Mouse (Mus musculus): ENCODE data around the gene Mtcp1.

Gene Mtcp1
- long read RNA-seq, experiment 1, partial matches to known transcripts = 0 of 4 reads
- long read RNA-seq, experiment 1, other reads (novel, unspliced or antisense) = 3 of 4 reads
- long read RNA-seq, experiment 2, partial matches to known transcripts = 0 of 3 reads
- long read RNA-seq, experiment 2, other reads (novel, unspliced or antisense) = 3 of 3 reads

- intact Hi-C loops (cut with DNase I) = no loop called here
Measured at GRCm38 (mm10) chrX:75415936-75416785, at the start of gene Mtcp1, which contains the start of the genes Cmc4 and Brcc3. TSS of gene Mtcp1 (minus strand) at chrX:75416588. TSS of gene Cmc4 (minus strand) at chrX:75416584. TSS of gene Brcc3 (plus strand) at chrX:75416628.

GRCm38 (mm10) chrX:75454597-75454996 is 38.2 kb upstream of the Mtcp1 start:
- intact Hi-C loops (cut with DNase I) = no loop called here

GRCm38 (mm10) chrX:75409711-75410110 is 6.7 kb downstream of the Mtcp1 start:
- intact Hi-C loops (cut with DNase I) = no loop called here

DNA sequence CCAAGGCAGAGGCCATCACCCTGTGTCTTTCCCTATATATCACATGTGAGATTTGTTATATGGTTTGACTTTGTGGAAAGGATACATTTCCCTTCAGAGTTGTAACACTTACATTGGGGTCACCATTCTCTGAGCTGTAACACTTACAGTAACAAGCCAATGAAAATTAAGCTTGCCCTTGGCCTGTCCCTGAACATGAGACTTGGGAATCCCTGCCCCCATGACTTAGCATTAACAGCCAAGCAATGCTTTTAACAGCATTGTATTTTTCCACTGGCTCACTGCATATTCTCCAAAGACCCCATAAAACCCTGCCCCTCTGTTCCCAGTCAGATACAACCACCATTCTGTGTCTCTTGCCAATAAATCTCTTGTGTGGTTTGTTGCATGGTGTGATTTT is 13.0 kb downstream of the Mtcp1 start:
- intact Hi-C loops (cut with DNase I) = loop anchor here (2.0 kb wide), 1 partner anchor 17 kb away; no protein-coding TSS in a partner anchor

- intact Hi-C loops (cut with DNase I) = loop anchor here (2.0 kb wide), 1 partner anchor 16 kb away; no protein-coding TSS in a partner anchor
Measured at GRCm38 (mm10) chrX:75402668-75403067, 13.7 kb downstream of the Mtcp1 start.

DNA sequence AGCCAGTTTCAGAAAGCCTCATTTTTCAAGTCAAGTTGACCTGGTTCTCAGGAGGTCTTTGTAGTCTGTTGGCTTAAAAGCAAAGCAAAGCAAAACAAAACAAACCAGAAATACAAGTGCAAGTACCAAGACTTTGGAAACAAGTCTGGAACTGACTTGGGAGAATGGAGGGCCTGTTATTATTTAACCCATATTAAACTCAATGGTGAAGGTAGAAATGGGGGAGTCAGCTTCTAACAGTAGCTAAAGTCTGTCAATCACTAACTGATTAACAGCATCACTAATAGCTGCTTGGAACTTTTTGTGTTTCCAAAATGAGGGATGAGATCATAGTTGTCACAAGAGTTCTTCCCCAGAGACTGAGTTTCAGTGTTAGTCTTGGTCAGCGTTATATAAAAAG is 16.9 kb downstream of the Mtcp1 start:
- intact Hi-C loops (cut with DNase I) = no loop called here

DNA sequence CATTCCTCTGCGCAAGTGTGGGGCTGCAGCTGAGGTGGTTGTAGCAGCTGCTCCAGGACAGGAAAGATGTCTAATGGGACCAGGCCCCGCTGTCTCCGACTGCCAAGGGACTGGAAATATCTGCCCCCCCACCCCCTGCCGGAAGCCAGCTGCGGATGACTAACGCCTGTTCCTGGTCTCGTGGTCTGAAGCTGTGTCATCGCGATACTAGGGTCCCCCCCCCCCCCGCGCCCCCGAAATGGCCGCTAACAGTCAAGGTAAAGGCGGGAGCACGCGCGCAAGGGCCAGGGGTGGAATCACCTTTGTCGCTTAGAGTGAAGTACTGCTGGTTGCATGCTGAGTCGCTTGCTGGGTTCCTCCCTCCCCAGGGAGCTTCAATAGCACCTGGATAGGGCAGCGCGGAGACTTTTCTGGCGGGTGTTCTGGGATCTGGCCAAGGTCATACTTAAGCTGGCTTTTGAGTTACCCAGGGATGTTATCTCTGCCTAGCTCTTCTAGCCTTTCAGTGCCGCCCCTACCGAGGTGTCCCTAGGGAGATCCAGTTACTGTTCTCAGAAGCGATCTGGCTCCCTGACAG is 34.1 kb downstream of the Mtcp1 start, which contains the start of the genes Fundc2 and F8:
Gene Fundc2, plus strand, starts transcription at position 205 of the 577 bp plus-strand sequence.
Gene F8, minus strand, starts transcription at position 421 of the 577 bp plus-strand sequence.
- intact Hi-C loops (cut with DNase I) = no loop called here

DNA sequence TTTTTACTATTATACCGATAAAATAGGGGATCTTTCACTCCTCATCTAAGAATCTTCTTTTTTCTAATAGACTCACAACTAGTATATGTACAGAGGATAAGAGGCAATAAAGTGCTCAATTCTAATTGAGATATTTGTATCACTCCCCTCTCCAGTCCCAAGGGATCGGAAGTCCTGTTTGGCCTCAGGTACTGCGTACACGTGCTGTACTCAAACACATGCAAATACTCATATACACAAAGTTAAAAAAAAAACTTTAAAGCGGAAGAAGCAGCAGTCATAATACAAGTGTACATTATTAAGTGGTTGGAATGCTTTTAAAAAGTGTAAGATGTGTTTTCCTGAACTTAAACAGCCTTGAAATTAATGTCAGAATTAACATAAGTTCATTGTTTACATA is 34.7 kb downstream of the Mtcp1 start:
- intact Hi-C loops (cut with DNase I) = no loop called here

DNA sequence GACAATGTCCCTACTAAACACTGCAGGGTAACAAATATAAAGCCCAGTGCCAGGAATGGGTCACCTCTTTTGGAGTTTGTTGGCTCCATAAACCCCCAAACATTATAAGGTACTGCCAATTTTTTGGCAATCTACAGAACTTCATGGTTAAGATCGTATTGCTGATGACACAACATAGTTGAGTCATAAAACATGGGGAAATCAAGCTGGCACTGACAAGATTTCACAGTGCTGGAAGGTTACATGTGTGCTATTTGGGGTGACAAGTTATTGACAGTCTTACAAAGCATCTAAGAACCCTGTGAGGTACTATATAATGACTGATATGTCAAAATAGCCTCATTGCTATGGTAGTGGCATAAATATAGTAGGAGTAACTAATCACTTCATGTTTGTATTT is 35.2 kb downstream of the Mtcp1 start:
- intact Hi-C loops (cut with DNase I) = no loop called here

- intact Hi-C loops (cut with DNase I) = no loop called here
Measured at GRCm38 (mm10) chrX:75376815-75377214, 39.6 kb downstream of the Mtcp1 start.

DNA sequence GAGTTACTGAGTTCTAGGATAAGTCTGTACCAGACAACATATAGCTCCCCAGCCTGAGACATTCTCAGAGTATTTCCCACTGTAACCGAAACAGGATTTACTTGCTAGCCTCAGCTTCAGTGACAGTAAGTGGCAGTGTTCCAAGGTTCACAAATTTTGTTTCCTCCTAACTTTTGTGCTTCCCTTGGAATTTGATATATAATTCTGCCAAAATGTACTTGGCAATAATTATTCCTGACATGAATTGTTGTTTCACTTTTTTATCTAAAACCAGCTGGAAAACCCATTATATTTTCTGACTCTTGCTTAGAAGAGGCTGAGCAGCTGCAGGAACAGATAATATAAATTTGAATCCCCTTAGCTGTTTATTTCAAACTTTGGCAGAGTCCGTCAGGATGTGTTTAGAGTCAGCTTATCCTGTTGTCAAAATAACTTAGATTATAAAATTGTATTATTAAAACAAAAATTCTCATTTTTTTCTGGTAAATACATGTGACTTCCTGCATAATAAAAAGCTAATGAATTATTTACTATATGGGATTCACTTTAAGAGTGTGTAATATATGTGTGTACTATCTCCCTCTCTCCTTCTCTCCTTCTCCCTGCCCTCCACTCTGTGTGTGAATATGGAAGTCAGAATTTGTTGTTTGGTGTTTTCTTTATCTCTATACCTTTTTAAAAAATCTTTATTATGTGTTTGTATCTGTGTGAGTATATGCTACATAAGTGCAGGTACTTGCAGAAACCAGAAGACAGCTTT is 43.5 kb downstream of the Mtcp1 start:
- intact Hi-C loops (cut with DNase I) = no loop called here

DNA sequence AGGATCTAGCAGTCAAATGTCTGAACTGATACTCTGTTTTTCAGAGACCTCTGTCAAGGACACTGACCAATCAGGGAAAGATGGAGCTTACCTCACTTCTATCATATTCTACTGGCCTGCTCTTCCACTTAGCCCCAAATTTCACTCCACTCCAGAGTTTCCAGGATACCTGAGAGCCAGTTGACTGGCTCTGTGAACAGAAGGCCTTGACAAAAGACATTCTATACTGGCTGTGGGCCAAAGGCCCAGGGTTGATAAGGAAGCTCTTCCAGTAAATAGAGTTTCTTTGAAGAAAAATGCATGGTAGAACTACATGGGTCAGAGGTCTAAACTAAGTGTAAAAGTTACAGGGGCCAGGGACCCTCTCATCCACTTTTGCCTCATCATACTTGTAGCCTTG is 46.2 kb downstream of the Mtcp1 start:
- intact Hi-C loops (cut with DNase I) = no loop called here

Data from adrenal gland (tissue).